Mouse (Mus musculus): ENCODE measurements around the gene Ccr4.

DNA sequence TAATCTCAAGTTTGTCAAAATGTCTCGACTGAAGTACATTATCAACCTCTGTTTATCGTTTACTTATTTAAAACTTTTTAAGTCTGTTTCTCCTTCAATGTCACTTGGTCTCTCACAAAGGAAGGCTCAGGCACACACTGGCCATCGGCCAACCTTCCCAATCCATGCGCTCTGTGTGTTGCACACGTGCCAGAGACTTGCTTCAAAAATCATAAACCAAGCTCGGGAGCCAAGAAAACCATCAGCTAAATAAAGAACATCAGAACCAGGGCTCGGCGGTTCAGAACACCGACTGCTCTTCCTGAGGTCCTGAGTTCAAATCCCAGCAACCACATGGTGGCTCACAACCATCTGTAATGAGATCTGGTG lies 23.9 kb upstream of the Ccr4 start:
- TF ChIP-seq POLR2A (IDR thresholded peaks at IDR 0.05; ENCODE audit: extremely low read depth, insufficient read depth, low read length) (no peak), CTCF (IDR thresholded peaks at IDR 0.05; ENCODE audit: extremely low read depth, insufficient read depth, low read length) (no peak)

Data from cortical plate, adult 2 months (tissue).